Mouse (Mus musculus) heart, postnatal 0 days (tissue): ENCODE measurements around the gene Tex2. TPM values are rescaled to one million over a fixed set of nuclear protein-coding genes. Genes with fewer than 3 reads are reported as not detected.

Experiments
- ATAC-seq: fragments of 200-750 bp; cut with Nextera tagmentation; 2 replicates; pipeline ENCODE4 v1.8.0; 2017; ENCODE audit warnings: low read depth, moderate number of reproducible peaks, moderate library complexity; ENCODE audit not compliant: insufficient read depth
- DNase-seq: peaks from one replicate; pipeline ENCODE4 v3.0.0-alpha.2; 2016; ENCODE audit warnings: low spot score
- H3K27ac ChIP-seq: fragments of 300-500 bp; sonication (generic); 2 replicates; pipeline ENCODE4 v1.5.1; 2014; ENCODE audit warnings: low read depth, mild to moderate bottlenecking
- H3K27me3 ChIP-seq: fragments of 300-500 bp; sonication (generic); 2 replicates; pipeline ENCODE4 v1.6.1; 2014; ENCODE audit warnings: low read length, mixed read lengths; ENCODE audit not compliant: control insufficient read depth, insufficient read depth
- H3K36me3 ChIP-seq: fragments of 300-500 bp; sonication (generic); replicated peaks from 2 replicates; pipeline ENCODE4 v1.6.1; 2014; ENCODE audit warnings: low read length, mixed read lengths; ENCODE audit not compliant: control insufficient read depth, insufficient read depth
- H3K4me1 ChIP-seq: fragments of 300-500 bp; sonication (generic); 2 replicates; pipeline ENCODE4 v1.6.1; 2014; ENCODE audit warnings: antibody characterized with exemption; ENCODE audit not compliant: control insufficient read depth, insufficient read depth
- H3K4me2 ChIP-seq: fragments of 300-500 bp; sonication (generic); 2 replicates; pipeline ENCODE4 v1.6.1; 2014; ENCODE audit warnings: low read depth, mild to moderate bottlenecking, low read length, moderate library complexity
- H3K4me3 ChIP-seq: fragments of 300-500 bp; sonication (generic); 2 replicates; pipeline ENCODE4 v1.5.1; 2014; ENCODE audit warnings: low read depth, low read length
- H3K9ac ChIP-seq: fragments of 300-500 bp; sonication (generic); replicated peaks from 2 replicates; pipeline ENCODE4 v1.6.1; 2014; ENCODE audit warnings: low read depth, low read length, mixed read lengths
- H3K9me3 ChIP-seq: fragments of 300-500 bp; sonication (generic); replicated peaks from 2 replicates; pipeline ENCODE4 v1.6.1; 2016; ENCODE audit warnings: low read length; ENCODE audit not compliant: control insufficient read depth
- CTCF ChIP-seq: IDR thresholded peaks from 2 replicates; pipeline ENCODE4 v1.5.1; 2016; ENCODE audit warnings: antibody characterized with exemption, control low read depth, low read depth
- EP300 ChIP-seq: IDR thresholded peaks from 2 replicates; pipeline ENCODE4 v1.6.1; 2016; ENCODE audit warnings: antibody characterized with exemption, low read depth
- WGBS: fragments of 180-500 bp; shearing (Covaris S2); extraction: QIAGEN DNeasy Blood & Tissue Kit; methylation state at CpG from one replicate; pipeline ENCODE4 v1.1.7; 2014; 5-methylcytosine and 5-hydroxymethylcytosine counted together
- polyA plus RNA-seq: library from polyadenylated mRNA; unstranded; fragments of >200 nt; fragmentation: Nextera tagmentation; extraction: Ambion mirVana; gene quantifications from 2 replicates; pipeline ENCODE4 v1.2.1, GENCODE M21; 2015
- total RNA-seq: library from RNA; depleted of rRNA; stranded (reverse); fragments of >200 nt; gene quantifications from 2 replicates; pipeline ENCODE4 v1.2.3, GENCODE M21; 2014; ENCODE audit warnings: low replicate concordance

The Tex2 gene
- total and polyA plus RNA-seq, 2 experiments from 2014 or later: 14.0 to 37.4 TPM

GRCm38 (mm10) chr11:106468509-106468908 lies 144.7 kb downstream of the Tex2 start:
- no peaks in the 10 kb centered on the region for H3K4me1 ChIP-seq
- no peak for DNase-seq
- TF ChIP-seq EP300: no peak
- TF ChIP-seq CTCF: no peak
- H3K9ac ChIP-seq: no peak overlapping the region
- ATAC-seq: no peak
- H3K4me3 ChIP-seq: no peak overlapping the region
- WGBS: 93% methylated on average over 1 of the region's 1 CpGs
- H3K4me2 ChIP-seq: no peak overlapping the region
- H3K27me3 ChIP-seq: no peaks in the 10 kb centered on the region
- H3K9me3 ChIP-seq: no peaks in the 10 kb centered on the region
- H3K27ac ChIP-seq: no peak overlapping the region
- H3K36me3 ChIP-seq: no peaks in the 10 kb centered on the region

- Histone ChIP-seq H3K36me3 (no peaks in the 10 kb centered on the region), H3K9ac (no peak overlapping the region), H3K4me3 (no peak overlapping the region), H3K4me1 (peaks cover 13% of the 10 kb centered on the region; the same call in 1 of the 2 replicates), H3K4me2 (no peak overlapping the region), H3K27me3 (no peaks in the 10 kb centered on the region), H3K27ac (no peak overlapping the region), H3K9me3 (no peaks in the 10 kb centered on the region)
- 92% methylated on average over 4 of the region's 4 CpGs for WGBS
- TF ChIP-seq CTCF (no peak), EP300 (no peak)
- DNase-seq (no peak), ATAC-seq (no peak)
These were observed 147.3 kb downstream of the Tex2 start for GRCm38 (mm10) chr11:106465932-106466331.

- Histone ChIP-seq H3K9me3 (no peaks in the 10 kb centered on the region), H3K36me3 (no peaks in the 10 kb centered on the region), H3K27ac (no peak overlapping the region), H3K27me3 (no peaks in the 10 kb centered on the region), H3K4me2 (no peak overlapping the region), H3K4me1 (peaks cover 13% of the 10 kb centered on the region; the same call in 1 of the 2 replicates), H3K9ac (no peak overlapping the region), H3K4me3 (no peak overlapping the region)
- ATAC-seq (no peak), DNase-seq (no peak)
- no peak for TF ChIP-seq CTCF
- no peak for TF ChIP-seq EP300
- 93% methylated on average over 1 of the region's 1 CpGs for WGBS
These were observed 147.7 kb downstream of the Tex2 start for GRCm38 (mm10) chr11:106465545-106465903.

GRCm38 (mm10) chr11:106464681-106465544 lies 148.3 kb downstream of the Tex2 start:
- Histone ChIP-seq H3K4me2 (no peak overlapping the region), H3K36me3 (no peaks in the 10 kb centered on the region), H3K9ac (no peak overlapping the region), H3K4me3 (no peak overlapping the region), H3K27ac (no peak overlapping the region), H3K9me3 (no peaks in the 10 kb centered on the region), H3K27me3 (no peaks in the 10 kb centered on the region), H3K4me1 (peaks cover 13% of the 10 kb centered on the region; the same call in 1 of the 2 replicates)
- ATAC-seq: no peak
- no peak for DNase-seq
- TF ChIP-seq CTCF (no peak), EP300 (no peak)
- 82% methylated on average over 4 of the region's 4 CpGs for WGBS

- Histone ChIP-seq H3K4me1 (peaks cover 17% of the 10 kb centered on the region), H3K27me3 (no peaks in the 10 kb centered on the region), H3K27ac (no peak overlapping the region), H3K36me3 (no peaks in the 10 kb centered on the region), H3K4me3 (no peak overlapping the region), H3K9me3 (no peaks in the 10 kb centered on the region), H3K4me2 (no peak overlapping the region), H3K9ac (no peak overlapping the region)
- DNase-seq (no peak), ATAC-seq (no peak)
- WGBS: 67% methylated on average over 5 of the region's 5 CpGs
- TF ChIP-seq CTCF: no peak
- TF ChIP-seq EP300: no peak
These were observed 149.4 kb downstream of the Tex2 start for GRCm38 (mm10) chr11:106463845-106464244.
